Mouse (Mus musculus): ENCODE data around the gene Rasgrf2. TPM values are rescaled to one million over a fixed set of nuclear protein-coding genes. Genes with fewer than 3 reads are reported as not detected.

Rasgrf2 gene
- polyA plus RNA-seq, 1 experiment from 2014 or later: 0.29 TPM

DNA sequence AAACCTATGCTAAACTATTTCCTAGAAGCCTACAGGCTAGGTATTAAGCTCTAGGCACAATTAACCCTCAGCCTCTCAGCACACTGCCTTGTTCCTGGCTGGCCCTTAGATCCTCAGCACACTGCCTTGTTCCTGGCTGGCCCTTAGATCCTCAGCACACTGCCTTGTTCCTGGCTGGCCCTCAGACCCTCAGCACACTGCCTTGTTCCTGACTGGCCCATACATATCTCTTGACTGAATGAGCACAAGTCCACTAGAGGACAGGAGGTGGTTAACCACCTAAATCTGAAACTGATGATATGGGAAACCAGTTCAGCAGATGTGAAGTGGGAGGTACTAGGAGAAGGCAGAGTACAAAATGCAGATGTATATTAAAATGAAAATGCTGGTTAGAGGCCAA, 219.8 kb downstream of the Rasgrf2 start:
- H3K9me3 ChIP-seq (replicated peaks): no peaks in the 10 kb centered on the region
- ATAC-seq (replicated peaks; ENCODE audit: insufficient number of reproducible peaks, insufficient read depth, low FRiP score, low read depth): no peak
- no peak overlapping the region for H3K9ac ChIP-seq
- peaks cover 13% of the 10 kb centered on the region for H3K4me1 ChIP-seq (replicated peaks)
- no peaks in the 10 kb centered on the region for H3K36me3 ChIP-seq
- 0 out of 2 replicates have a peak overlapping the region, but pooled peaks have one; percentile 16 for H3K27ac ChIP-seq
- H3K4me3 ChIP-seq: no peak overlapping the region
- H3K4me2 ChIP-seq: no peak overlapping the region
- no peaks in the 10 kb centered on the region for H3K27me3 ChIP-seq

DNA sequence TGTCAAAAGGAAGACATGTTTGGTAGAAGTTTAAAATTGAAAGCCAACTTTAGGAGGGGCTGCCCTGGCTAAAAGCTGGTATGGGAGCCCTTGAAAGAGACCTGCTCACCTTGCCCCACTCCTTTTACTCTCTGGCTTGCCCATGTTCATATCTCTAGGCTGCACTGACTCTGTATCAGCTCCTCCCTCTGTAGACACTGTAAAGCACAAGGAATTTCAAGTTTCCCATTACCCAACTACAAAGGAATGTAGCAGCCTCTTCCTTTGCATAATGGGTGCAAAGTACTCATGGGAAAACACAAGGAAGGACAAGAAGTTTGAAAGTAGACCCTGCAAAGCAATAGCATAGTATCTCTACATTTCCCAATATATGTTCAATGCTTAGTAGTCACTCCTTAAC, 220.2 kb downstream of the Rasgrf2 start:
- H3K9ac ChIP-seq: no peak overlapping the region
- H3K27me3 ChIP-seq: no peaks in the 10 kb centered on the region
- peaks cover 11% of the 10 kb centered on the region for H3K4me1 ChIP-seq (replicated peaks)
- peak; percentile 54; the same call in 1 of the 2 replicates for ATAC-seq (replicated peaks; ENCODE audit: insufficient number of reproducible peaks, insufficient read depth, low FRiP score, low read depth)
- no peak overlapping the region for H3K4me3 ChIP-seq
- no peak overlapping the region for H3K4me2 ChIP-seq
- no peaks in the 10 kb centered on the region for H3K9me3 ChIP-seq (replicated peaks)
- H3K36me3 ChIP-seq: no peaks in the 10 kb centered on the region
- 0 out of 2 replicates have a peak overlapping the region, but pooled peaks have one; percentile 16 for H3K27ac ChIP-seq

DNA sequence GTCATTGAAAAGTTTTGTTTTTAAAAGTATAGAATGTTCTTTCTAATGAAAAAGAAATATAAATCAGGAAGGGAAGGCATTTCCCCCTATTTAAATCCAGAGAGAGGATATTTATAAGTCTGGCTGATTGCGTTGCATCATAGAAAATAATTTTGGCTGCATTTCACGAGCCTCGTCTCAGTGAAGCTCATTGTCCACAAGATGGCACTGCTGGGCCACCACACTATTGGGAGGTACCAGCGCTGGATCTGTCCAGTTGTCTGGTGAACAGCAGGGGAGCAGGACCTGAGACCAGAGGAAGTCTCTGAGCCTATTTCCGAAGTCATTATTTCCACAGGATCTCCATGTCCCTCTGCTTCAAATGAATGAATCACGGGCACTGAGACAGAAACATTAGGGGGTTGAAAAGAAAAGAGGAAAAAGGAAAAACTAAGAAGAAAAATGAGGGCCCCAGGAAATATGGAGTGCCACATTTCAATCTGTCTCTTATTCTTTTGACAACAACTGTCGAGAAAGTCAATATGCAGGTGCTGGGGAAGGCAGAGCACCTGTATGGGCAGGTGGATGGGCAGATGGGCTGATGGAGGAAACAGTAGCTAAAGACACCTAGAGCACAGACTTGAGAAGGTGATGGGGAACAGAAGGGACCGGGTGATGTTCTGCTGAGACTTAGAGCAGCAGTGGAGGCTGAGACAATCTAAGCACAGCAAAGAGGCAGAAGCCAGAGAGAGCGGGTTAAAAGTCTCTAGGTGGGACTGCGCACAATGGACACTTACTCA, 223.1 kb downstream of the Rasgrf2 start:
- 0 out of 2 replicates have a peak, but pooled peaks have one; percentile 21 for ATAC-seq (replicated peaks; ENCODE audit: insufficient number of reproducible peaks, insufficient read depth, low FRiP score, low read depth)
- Histone ChIP-seq H3K9ac (no peak overlapping the region), H3K36me3 (no peaks in the 10 kb centered on the region), H3K27ac (no peak overlapping the region), H3K27me3 (no peaks in the 10 kb centered on the region), H3K9me3 (replicated peaks) (no peaks in the 10 kb centered on the region), H3K4me1 (replicated peaks) (peaks cover 6% of the 10 kb centered on the region), H3K4me3 (no peak overlapping the region), H3K4me2 (no peak overlapping the region)
- 33% methylated on average over 10 of the region's 10 CpGs for WGBS

DNA sequence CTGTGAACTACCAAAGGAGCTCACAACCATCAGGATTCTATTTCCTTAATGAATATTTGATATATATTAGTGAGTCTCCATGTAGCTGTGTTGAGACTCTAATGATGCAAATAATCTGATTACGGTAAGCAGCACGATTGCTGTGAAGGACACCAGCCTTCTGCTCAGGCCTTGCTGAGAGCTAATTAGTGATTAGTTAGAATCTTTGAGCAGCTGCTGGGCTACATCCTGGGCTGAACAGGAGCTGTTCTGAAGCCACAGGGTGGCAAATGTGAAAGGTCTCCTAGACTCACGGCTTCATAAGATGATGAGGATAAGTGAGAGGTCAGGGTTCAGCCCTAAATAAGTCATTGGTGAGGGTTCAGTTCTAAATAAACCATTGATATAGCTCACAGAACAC, 225.1 kb downstream of the Rasgrf2 start:
- H3K4me1 ChIP-seq (replicated peaks): peaks cover 6% of the 10 kb centered on the region
- H3K27ac ChIP-seq: no peak overlapping the region
- H3K9me3 ChIP-seq (replicated peaks): no peaks in the 10 kb centered on the region
- no peak for ATAC-seq (replicated peaks; ENCODE audit: insufficient number of reproducible peaks, insufficient read depth, low FRiP score, low read depth)
- H3K27me3 ChIP-seq: no peaks in the 10 kb centered on the region
- no peak overlapping the region for H3K4me3 ChIP-seq
- H3K36me3 ChIP-seq: no peaks in the 10 kb centered on the region
- 72% methylated on average over 3 of the region's 3 CpGs for WGBS
- H3K4me2 ChIP-seq: no peak overlapping the region
- no peak overlapping the region for H3K9ac ChIP-seq

DNA sequence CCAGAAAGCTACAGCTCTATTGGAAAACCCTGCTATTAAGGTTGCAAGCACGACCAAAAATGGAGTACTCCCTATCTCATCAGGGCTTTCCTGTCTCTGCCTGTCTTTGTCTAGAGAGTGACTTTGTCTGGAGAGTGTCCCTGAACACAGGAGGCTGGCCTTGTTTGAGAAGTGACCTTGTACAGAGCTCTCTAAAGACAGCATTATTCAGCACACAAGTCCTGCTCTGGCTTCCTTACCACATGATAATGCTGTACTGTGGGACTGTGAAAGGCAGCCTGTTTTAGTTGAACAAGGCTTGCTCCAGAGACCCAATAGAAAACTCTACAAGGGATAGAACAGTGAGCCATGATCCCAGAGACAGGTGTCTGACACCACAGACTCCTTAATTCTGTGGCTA, 235.0 kb downstream of the Rasgrf2 start:
- no peaks in the 10 kb centered on the region for H3K27me3 ChIP-seq
- whole genome bisulfite sequencing: 26% methylated on average over 1 of the region's 1 CpGs

DNA sequence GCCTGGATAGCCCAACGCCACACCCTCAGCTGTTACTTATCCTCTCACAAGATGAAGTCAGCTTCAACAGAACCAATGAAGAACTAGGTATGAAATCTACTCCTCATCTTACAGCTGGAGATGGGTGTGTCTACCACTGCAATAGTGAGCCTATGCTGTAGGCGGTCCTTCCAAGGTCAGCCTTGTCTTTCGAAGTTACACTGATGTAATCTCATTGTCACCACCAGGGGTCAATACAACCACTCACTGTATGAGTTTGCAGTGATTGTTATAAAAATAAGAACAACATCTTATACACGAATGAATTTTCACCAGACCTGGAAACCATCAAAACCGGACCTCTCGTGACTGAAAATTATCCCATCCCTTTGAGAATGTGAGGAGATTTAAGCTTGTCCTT, 238.3 kb downstream of the Rasgrf2 start:
- 65% methylated on average over 6 of the region's 6 CpGs for WGBS
- ATAC-seq (replicated peaks; ENCODE audit: insufficient number of reproducible peaks, insufficient read depth, low FRiP score, low read depth): 0 out of 2 replicates have a peak, but pooled peaks have one; percentile 18

More for the DNA sequence above, 235.0 kb downstream of the Rasgrf2 start:
- no peak overlapping the region for H3K9ac ChIP-seq
- no peaks in the 10 kb centered on the region for H3K36me3 ChIP-seq
- no peak overlapping the region for H3K4me2 ChIP-seq
- no peaks in the 10 kb centered on the region for H3K4me1 ChIP-seq (replicated peaks)
- H3K4me3 ChIP-seq: no peak overlapping the region
- H3K27ac ChIP-seq: no peak overlapping the region
- ATAC-seq (replicated peaks; ENCODE audit: insufficient number of reproducible peaks, insufficient read depth, low FRiP score, low read depth): no peak
- no peaks in the 10 kb centered on the region for H3K9me3 ChIP-seq (replicated peaks)

DNA sequence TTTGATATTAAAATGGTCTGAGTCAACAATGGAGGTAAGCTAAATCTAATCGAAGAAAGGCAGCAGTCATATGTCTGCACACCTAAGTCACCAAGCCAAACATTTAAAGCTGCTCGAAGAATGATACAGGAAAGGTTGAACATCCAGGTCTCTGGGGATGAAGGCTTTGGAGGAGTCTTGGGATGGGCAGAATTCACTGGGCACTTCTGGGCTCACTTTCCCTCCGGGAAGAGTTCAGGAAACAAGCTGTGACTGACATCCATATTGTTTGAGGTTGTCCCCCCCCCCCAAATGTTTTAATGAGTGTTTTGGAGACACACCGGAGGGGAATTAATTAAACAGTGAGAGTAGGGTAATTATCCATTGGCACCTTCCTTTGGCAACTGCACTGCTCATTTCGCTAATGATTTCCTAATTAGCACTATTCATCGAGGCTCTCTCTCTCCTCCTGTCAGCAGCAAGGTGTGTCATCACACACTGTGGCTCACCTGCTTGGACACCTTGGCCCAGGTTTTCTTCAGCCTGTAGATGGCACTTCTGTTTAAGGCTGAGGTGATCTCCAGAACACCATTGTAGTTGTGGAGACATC, 241.3 kb downstream of the Rasgrf2 start:
- Histone ChIP-seq H3K4me1 (replicated peaks) (no peaks in the 10 kb centered on the region), H3K9me3 (replicated peaks) (no peaks in the 10 kb centered on the region), H3K27ac (no peak overlapping the region), H3K9ac (no peak overlapping the region), H3K27me3 (no peaks in the 10 kb centered on the region), H3K36me3 (no peaks in the 10 kb centered on the region), H3K4me2 (no peak overlapping the region), H3K4me3 (no peak overlapping the region)
- 85% methylated on average over 6 of the region's 6 CpGs for WGBS
- no peak for ATAC-seq (replicated peaks; ENCODE audit: insufficient number of reproducible peaks, insufficient read depth, low FRiP score, low read depth)

More for the DNA sequence above, 238.3 kb downstream of the Rasgrf2 start:
- Histone ChIP-seq H3K4me2 (no peak overlapping the region), H3K4me3 (no peak overlapping the region), H3K36me3 (no peaks in the 10 kb centered on the region), H3K9ac (no peak overlapping the region), H3K4me1 (replicated peaks) (no peaks in the 10 kb centered on the region), H3K27ac (no peak overlapping the region), H3K9me3 (replicated peaks) (no peaks in the 10 kb centered on the region), H3K27me3 (no peaks in the 10 kb centered on the region)

DNA sequence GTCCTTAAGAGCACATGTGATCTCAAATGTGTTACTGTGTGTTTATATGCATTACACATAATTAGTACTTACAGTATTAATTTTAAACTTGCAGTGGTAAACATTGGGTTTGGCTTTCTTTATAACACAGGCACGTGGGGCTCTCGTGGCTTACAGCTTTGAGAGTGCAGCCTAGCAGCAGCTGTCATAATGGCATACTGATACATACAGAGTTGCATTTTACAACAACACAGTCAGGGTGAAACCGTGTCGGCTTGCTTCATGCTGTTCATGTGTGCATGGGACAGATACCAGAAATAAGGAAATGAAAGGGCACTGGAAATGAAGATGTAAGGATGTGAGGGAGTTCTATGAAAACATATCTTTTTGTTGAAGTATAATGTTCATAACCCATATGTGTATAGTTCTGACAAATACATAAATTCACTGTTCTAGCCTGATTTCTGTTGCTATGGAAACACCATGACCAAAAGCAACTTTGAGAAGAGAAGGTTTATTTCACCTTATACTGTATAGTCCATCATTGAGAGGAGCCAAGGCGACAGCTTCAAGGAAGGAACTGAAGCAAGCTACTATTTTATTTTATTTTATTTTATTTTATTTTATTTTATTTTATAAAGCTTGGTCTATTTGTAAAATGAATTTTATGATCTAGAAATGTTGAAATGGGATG, 246.6 kb downstream of the Rasgrf2 start:
- no peaks in the 10 kb centered on the region for H3K27me3 ChIP-seq
- no peak for ATAC-seq (replicated peaks; ENCODE audit: insufficient number of reproducible peaks, insufficient read depth, low FRiP score, low read depth)
- H3K4me1 ChIP-seq (replicated peaks): no peaks in the 10 kb centered on the region
- H3K4me3 ChIP-seq: no peak overlapping the region
- H3K36me3 ChIP-seq: no peaks in the 10 kb centered on the region
- no peak overlapping the region for H3K9ac ChIP-seq
- no peak overlapping the region for H3K4me2 ChIP-seq
- WGBS: 79% methylated on average over 5 of the region's 5 CpGs
- H3K9me3 ChIP-seq (replicated peaks): no peaks in the 10 kb centered on the region
- no peak overlapping the region for H3K27ac ChIP-seq

DNA sequence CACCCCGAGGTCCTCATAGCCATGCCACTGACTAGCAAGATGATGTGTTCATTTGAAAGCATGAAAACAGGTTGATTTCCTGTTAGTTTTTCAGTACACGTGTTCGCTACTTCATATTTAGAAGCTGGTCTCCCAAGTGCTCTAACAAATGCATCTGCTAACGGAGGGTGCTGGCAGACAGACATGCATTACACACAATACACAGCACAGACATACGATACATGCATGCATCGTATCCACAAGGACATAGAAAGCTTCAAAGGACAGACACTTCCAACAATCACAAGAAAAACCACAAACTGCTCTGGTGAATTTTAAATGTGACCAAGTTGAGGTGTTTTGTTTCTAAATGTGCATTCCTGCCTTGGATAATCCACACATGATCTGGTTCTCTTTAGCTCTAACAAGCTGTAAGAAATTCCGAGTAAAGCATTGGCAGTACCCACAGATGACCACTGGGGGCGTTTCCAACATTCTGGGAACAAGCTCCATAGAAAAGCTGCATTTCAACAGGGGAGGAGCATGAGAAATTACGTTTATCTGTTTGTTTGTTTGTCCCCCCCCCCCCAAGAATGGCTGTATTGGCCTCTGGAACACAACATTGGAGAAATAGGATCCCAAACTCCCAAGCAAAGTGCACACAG, 249.5 kb downstream of the Rasgrf2 start:
- H3K27ac ChIP-seq: no peak overlapping the region
- H3K36me3 ChIP-seq: no peaks in the 10 kb centered on the region
- H3K4me2 ChIP-seq: no peak overlapping the region
- no peaks in the 10 kb centered on the region for H3K27me3 ChIP-seq
- no peak overlapping the region for H3K9ac ChIP-seq
- peaks cover 6% of the 10 kb centered on the region for H3K4me1 ChIP-seq (replicated peaks)
- 64% methylated on average over 9 of the region's 9 CpGs for WGBS
- H3K9me3 ChIP-seq (replicated peaks): no peaks in the 10 kb centered on the region
- no peak overlapping the region for H3K4me3 ChIP-seq
- no peak for ATAC-seq (replicated peaks; ENCODE audit: insufficient number of reproducible peaks, insufficient read depth, low FRiP score, low read depth)

DNA sequence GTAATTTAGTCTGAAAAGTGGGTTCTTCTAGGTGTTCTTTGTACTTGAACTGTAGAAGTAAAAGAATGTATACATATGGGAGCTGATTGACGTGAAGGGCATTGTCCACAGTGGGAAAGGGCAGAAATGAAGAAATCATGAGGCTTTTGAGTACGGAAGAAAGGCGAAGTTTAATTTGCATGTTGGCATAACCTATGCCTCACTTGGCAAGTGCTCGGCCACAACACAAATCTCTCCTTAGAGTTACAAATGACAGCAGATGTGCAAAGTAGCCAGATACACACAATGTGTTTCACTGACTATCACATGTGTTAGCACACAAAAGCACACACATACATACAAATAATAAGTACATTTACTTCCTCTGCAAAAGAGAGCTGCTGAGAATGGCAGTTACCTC, 251.2 kb downstream of the Rasgrf2 start:
- no peak overlapping the region for H3K9ac ChIP-seq
- H3K4me3 ChIP-seq: no peak overlapping the region
- H3K4me2 ChIP-seq: no peak overlapping the region
- no peak overlapping the region for H3K27ac ChIP-seq
- no peaks in the 10 kb centered on the region for H3K9me3 ChIP-seq (replicated peaks)
- ATAC-seq (replicated peaks; ENCODE audit: insufficient number of reproducible peaks, insufficient read depth, low FRiP score, low read depth): no peak
- H3K4me1 ChIP-seq (replicated peaks): peaks cover 15% of the 10 kb centered on the region
- 89% methylated on average over 4 of the region's 4 CpGs for whole genome bisulfite sequencing
- no peaks in the 10 kb centered on the region for H3K36me3 ChIP-seq
- no peaks in the 10 kb centered on the region for H3K27me3 ChIP-seq

DNA sequence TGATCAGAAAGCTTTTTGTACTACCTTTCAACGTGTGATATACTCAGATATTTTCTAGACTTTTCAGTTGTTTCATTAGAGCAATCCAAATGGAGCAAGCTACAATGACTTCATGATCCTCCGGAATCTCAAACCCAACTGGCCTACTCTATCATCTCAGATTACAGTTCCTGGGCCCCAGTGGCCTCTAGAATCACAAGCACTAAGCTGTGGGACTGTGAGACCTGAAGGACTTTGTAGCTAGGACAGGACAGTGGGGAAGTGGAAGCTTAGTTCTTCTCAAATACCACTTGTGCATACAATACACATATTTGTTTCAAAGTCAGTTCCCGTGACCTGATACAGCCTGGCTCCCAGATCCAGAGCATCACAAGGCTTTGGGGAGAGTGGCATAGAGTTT, 253.5 kb downstream of the Rasgrf2 start:
- Histone ChIP-seq H3K36me3 (no peaks in the 10 kb centered on the region), H3K9ac (no peak overlapping the region), H3K4me3 (no peak overlapping the region), H3K4me1 (replicated peaks) (peaks cover 32% of the 10 kb centered on the region), H3K9me3 (replicated peaks) (no peaks in the 10 kb centered on the region), H3K27ac (peak overlapping the region; percentile 89), H3K27me3 (no peaks in the 10 kb centered on the region), H3K4me2 (peak overlapping the region; percentile 37; the same call in 1 of the 2 replicates)
- no peak for ATAC-seq (replicated peaks; ENCODE audit: insufficient number of reproducible peaks, insufficient read depth, low FRiP score, low read depth)
- 63% methylated on average over 3 of the region's 3 CpGs for WGBS

Measured in heart, embryonic 15.5 days (tissue).